Mouse (Mus musculus) ES-Bruce4 (cell line): ENCODE measurements at regions not wholly inside any gene's neighbourhood (a gene's known extent, or its start where the extent isn't known, plus 50 kb on each side); places are given as distances from the start of the nearest gene placed in this dataset.

Experiments used
- CTCF ChIP-seq: IDR thresholded peaks from one replicate; pipeline ENCODE4 v1.8.1; 2011; ENCODE audit warnings: low read depth, low read length
- EP300 ChIP-seq: IDR thresholded peaks from 2 replicates; pipeline ENCODE4 v1.6.1; 2011; ENCODE audit warnings: low read depth, low read length; ENCODE audit not compliant: insufficient read depth
- POLR2A ChIP-seq: IDR thresholded peaks from one replicate; pipeline ENCODE4 v1.8.1; 2011; ENCODE audit warnings: low read length; ENCODE audit not compliant: insufficient read depth

- TF ChIP-seq CTCF: no peak
- TF ChIP-seq POLR2A: no peak
- TF ChIP-seq EP300: no peak
Observed at GRCm38 (mm10) chr4:45715878-45716277, 82.9 kb upstream of the Aldh1b1 start.
